Mouse (Mus musculus) layer of hippocampus, adult 2 months (tissue): ENCODE measurements around the gene Cldn34c1. TPM values are rescaled to one million over a fixed set of nuclear protein-coding genes. Genes with fewer than 3 reads are reported as not detected.
A peak's percentile ranks its signal among the peaks of the same experiment; 100 is the strongest.
"Not testable (repeated sequence)": the region's sequence is repeated elsewhere in the genome, so short reads cannot be mapped to it uniquely, and the experiment has no call there.

Experiments used
- DNase-seq, 2 experiments: peaks; one replicate each; pipeline ENCODE4 v3.0.0; 2022; ENCODE audit warnings: low spot score in 2 of 2
- H3K27ac ChIP-seq: fragments of 200-600 bp; 2 replicates; pipeline ENCODE4 v1.8.1; 2022
- H3K4me3 ChIP-seq: fragments of 200-600 bp; 2 replicates; pipeline ENCODE4 v1.8.1; 2022; ENCODE audit warnings: mild to moderate bottlenecking
- CTCF ChIP-seq: fragments of 200-600 bp; conservative IDR thresholded peaks from 2 replicates; pipeline ENCODE4 v1.8.1; 2022; ENCODE audit warnings: antibody characterized with exemption, mild to moderate bottlenecking, moderate library complexity
- long read RNA-seq, 2 experiments: library from polyadenylated mRNA; stranded (forward); transcript quantifications; one replicate each; pipeline ENCODE4 v2.0.0; 2021; ENCODE audit warnings: borderline mapping rate in 2 of 2
- total RNA-seq, 2 experiments: library from RNA; stranded (reverse); gene quantifications; 2 replicates each; pipeline ENCODE4 v1.2.3; 2021

Cldn34c1 gene
- total RNA-seq, result 1 to 10 TPM; 4.5 to 4.7 TPM
- long read RNA-seq, experiment 1, partial matches to known transcripts, result 0 of 1 reads
- long read RNA-seq, experiment 1, other reads (novel, unspliced or antisense), result 0 of 1 reads
- long read RNA-seq, experiment 2, partial matches to known transcripts, result 0 of 1 reads
- long read RNA-seq, experiment 2, other reads (novel, unspliced or antisense), result 0 of 1 reads

DNA sequence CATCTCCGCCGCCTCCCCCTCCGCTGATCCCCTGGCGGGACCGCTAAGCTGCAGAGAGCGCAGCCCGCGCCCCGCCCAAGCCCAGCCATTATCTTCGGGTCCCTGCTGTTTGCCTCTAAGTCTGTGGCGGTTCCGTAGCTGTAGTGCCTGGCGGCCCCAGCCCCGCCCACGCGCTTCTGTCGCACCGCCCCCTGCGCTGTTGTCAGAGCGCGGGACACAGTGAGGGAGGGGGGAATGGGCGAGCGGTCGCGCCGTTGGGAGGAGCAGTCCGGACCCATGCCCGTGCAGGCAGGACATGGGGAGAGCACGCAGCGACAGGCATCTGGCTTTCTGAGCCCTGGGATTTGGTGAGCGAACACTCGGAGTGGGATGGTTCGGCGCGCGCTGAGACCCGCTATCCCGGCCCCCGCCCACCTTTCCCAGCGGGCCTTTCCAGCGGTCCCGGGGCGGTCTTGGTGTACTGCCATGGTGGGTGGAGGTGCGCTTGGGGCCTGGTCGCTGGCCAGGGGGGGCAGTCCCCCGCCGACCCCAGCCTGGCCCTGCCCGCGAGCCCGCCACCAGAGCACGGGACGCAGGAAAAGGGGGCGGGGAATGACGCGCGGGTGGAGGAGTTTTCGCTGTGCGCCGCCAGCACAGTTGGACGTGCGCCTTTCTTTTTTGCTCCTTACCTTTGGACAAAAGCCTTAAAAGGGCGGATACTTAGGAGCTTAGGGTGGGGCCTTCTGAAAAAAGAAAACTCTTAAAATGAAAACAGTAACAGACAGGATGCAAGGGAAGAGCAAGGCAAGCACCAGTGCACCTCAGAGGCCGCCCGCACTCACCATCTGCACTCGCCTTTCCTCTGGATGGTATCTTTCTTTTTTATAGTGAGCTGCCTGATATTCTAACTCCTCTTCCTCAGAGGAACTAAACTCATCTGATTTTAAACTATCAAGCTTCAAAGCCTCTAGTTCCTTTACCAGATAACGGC, at the start of gene Cldn34c1:
Cldn34c1 (plus strand) TSS at position 205 of the 970 bp plus-strand sequence.
- Histone ChIP-seq H3K4me3 (peak within 1 kb of the TSS; percentile 65), H3K27ac (peak within 1 kb of the TSS; percentile 91)
- DNase-seq, result peak; percentile 68 to 72
- no peak for TF ChIP-seq CTCF

DNA sequence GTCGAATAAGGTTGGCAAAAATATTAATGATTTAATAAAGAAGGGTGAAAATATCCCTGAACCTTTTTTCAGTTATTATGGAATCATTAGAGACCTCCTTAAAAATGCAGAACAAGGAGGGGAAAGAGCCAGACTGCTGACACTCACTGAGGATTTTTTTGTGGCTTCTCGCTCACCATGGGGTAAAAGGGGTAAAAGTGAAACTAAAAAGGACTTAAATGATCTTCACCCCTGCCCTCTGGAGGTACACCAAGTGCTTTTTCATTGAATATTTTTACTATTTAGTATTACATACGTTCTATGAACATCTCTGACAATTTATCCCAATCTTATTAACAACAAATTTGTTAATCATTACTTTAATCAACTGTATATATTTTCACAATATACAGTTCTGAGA, 15.9 kb upstream of the Cldn34c1 start:
- DNase-seq, result no peak
- H3K27ac ChIP-seq, result no peak overlapping the region
- TF ChIP-seq CTCF, result no peak
- H3K4me3 ChIP-seq, result no peak overlapping the region

- not testable (repeated sequence) for DNase-seq
- Histone ChIP-seq H3K27ac (peak overlapping the region; percentile 91), H3K4me3 (peak overlapping the region; percentile 65)
These were observed 489 bp upstream of the Cldn34c1 start for GRCm38 (mm10) chrX:123102806-123103205.

GRCm38 (mm10) chrX:123104692-123105091, 1.4 kb downstream of the Cldn34c1 start:
- Histone ChIP-seq H3K4me3 (peak overlapping the region; percentile 65), H3K27ac (peak overlapping the region; percentile 91; the same call in 1 of the 2 replicates)

GRCm38 (mm10) chrX:123222381-123222780, 119.1 kb downstream of the Cldn34c1 start, which contains the start of gene Srsx:
TSS of gene Srsx (minus strand) at chrX:123222481.
- H3K4me3 ChIP-seq, DNase-seq, H3K27ac ChIP-seq: not testable (repeated sequence)

More at GRCm38 (mm10) chrX:123104692-123105091, 1.4 kb downstream of the Cldn34c1 start:
- DNase-seq, result not testable (repeated sequence)

Other genes with a start within 250 kb of the Cldn34c1 start
- gene Gm17521, start 73.8 kb upstream of the Cldn34c1 start, total RNA-seq, result not detected
- gene Srsx, start 119.0 kb downstream of the Cldn34c1 start, total RNA-seq, result not detected
- gene Gm17577, start 143.4 kb downstream of the Cldn34c1 start, total RNA-seq, result not detected